Mouse (Mus musculus) C2C12 (cell line): Measurements from ENCODE around the gene Kif6. TPM values are rescaled to one million over a fixed set of nuclear protein-coding genes. Genes with fewer than 3 reads are reported as not detected.

Experiments
- H3K27me3 ChIP-seq: one replicate; pipeline ENCODE4 v1.6.1; 2011; ENCODE audit not compliant: control insufficient read depth, insufficient read depth, insufficient read length
- H3K36me3 ChIP-seq: one replicate; pipeline ENCODE4 v1.6.1; 2011; ENCODE audit not compliant: control insufficient read depth, insufficient read depth
- H3K4me3 ChIP-seq: one replicate; pipeline ENCODE4 v1.5.1; 2011; ENCODE audit warnings: mild to moderate bottlenecking, control low read depth; ENCODE audit not compliant: poor library complexity, insufficient read depth, severe bottlenecking
- H3K79me2 ChIP-seq: one replicate; pipeline ENCODE4 v1.6.1; 2011; ENCODE audit not compliant: control insufficient read depth, insufficient read depth
- H3K79me3 ChIP-seq: one replicate; pipeline ENCODE4 v1.6.1; 2011; ENCODE audit warnings: low read depth, control low read depth
- H3ac ChIP-seq: one replicate; pipeline ENCODE3; 2011; ENCODE audit warnings: low read depth; ENCODE audit not compliant: control insufficient read depth, insufficient read length
- CEBPB ChIP-seq: IDR thresholded peaks from one replicate; pipeline ENCODE4 v1.6.1; 2011; ENCODE audit warnings: low read depth, mild to moderate bottlenecking, control low read depth, moderate library complexity
- CTCF ChIP-seq: IDR thresholded peaks from one replicate; pipeline ENCODE4 v1.5.1; 2011; ENCODE audit not compliant: control insufficient read depth, insufficient read depth, insufficient read length
- FOSL1 ChIP-seq: IDR thresholded peaks from one replicate; pipeline ENCODE4 v1.8.0; 2011; ENCODE audit warnings: mild to moderate bottlenecking, low read length; ENCODE audit not compliant: poor library complexity, insufficient read depth, severe bottlenecking
- MAX ChIP-seq: IDR thresholded peaks from one replicate; pipeline ENCODE4 v1.6.1; 2011; ENCODE audit warnings: mild to moderate bottlenecking, control low read depth
- MYOD1 ChIP-seq: IDR thresholded peaks from one replicate; pipeline ENCODE4 v1.6.1; 2011; ENCODE audit warnings: low read depth; ENCODE audit not compliant: control insufficient read depth, insufficient read length
- MYOG ChIP-seq: IDR thresholded peaks from one replicate; pipeline ENCODE4 v1.6.1; 2011; ENCODE audit not compliant: control insufficient read depth, insufficient read length; ENCODE audit errors: extremely low read depth
- USF1 ChIP-seq: IDR thresholded peaks from one replicate; pipeline ENCODE4 v1.6.1; 2011; ENCODE audit warnings: low read depth, mild to moderate bottlenecking, control low read depth, moderate library complexity
- polyA plus RNA-seq: library from polyadenylated mRNA; unstranded; fragments of >200 nt; fragmentation: generic; extraction: Trizol; gene quantifications from one replicate; pipeline ENCODE4 v1.2.1, GENCODE M21; 2012; ENCODE audit warnings: missing spikeins

Kif6 gene
- polyA plus RNA-seq, 1 experiment = 0.27 TPM

DNA sequence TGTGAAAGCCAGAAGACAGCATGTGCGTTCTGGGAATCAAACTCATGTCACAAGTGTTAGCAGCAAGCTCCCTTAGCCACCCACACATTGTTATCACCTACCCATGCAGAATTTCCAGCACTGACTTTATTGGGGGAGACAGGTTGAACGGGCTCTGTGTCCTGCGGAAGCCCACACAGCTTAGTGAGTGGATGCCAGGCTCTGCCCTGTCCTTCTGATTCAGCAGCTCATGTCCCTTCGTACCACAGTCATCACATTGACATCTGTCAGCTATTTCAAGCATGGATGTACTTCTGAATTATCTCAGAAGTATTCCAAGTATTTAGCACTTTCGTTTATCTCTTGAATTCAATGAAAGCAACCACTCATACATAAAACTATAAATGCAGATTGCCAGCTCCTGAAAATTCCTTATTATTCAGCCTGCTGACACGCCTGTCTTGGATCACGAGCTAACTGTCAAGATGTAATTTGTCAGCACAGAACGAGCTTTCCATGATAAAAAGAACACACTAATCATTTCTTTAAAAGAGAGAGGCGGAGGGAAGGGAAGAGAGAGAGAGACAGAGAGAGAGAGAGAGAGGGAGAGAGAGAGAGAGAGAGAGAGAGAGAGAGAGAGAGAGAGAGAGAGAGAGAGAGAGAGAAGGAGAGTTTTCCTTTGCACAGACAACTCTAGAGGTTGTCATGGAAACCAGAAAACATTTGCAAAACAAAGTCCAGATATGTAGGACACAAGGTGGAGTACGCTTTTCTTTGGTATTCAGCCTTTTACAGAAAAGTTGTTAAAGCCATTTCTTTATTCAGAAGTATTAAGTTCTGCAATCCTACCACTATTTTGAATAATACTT is 75.9 kb downstream of the Kif6 start:
- no peak for TF ChIP-seq CEBPB
- no peak for TF ChIP-seq USF1
- no peak for TF ChIP-seq MYOD1
- no peak for TF ChIP-seq MAX
- no peak for TF ChIP-seq FOSL1
- no peak for TF ChIP-seq MYOG
- TF ChIP-seq CTCF = no peak
- Histone ChIP-seq H3K36me3 (no peaks in the 10 kb centered on the region), H3K79me3 (no peaks in the 10 kb centered on the region), H3K27me3 (no peaks in the 10 kb centered on the region), H3K4me3 (no peak overlapping the region), H3K79me2 (no peaks in the 10 kb centered on the region), H3ac (no peak overlapping the region)

DNA sequence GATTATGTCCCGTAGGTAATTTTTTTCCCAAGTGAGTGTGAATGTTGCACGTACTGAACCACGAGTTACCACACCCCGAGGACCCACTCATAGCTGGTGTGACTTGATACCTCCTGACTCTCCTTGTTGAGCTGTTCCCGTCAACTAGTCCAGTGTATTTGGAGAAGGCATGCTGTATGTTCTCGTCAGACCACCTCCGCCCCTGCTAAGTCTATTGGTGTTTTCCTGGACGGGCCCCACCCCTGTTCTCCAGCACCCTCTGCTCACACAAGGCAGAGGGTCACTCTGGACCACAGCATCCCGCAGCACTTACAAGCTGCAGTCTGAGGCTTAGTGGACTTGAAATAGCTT is 76.5 kb downstream of the Kif6 start:
- H3K79me3 ChIP-seq = no peaks in the 10 kb centered on the region
- TF ChIP-seq CTCF (no peak), FOSL1 (no peak), MAX (no peak), USF1 (no peak), MYOG (no peak), MYOD1 (no peak), CEBPB (no peak)
- no peaks in the 10 kb centered on the region for H3K36me3 ChIP-seq
- no peaks in the 10 kb centered on the region for H3K27me3 ChIP-seq
- H3K79me2 ChIP-seq = no peaks in the 10 kb centered on the region
- no peak overlapping the region for H3ac ChIP-seq
- no peak overlapping the region for H3K4me3 ChIP-seq

DNA sequence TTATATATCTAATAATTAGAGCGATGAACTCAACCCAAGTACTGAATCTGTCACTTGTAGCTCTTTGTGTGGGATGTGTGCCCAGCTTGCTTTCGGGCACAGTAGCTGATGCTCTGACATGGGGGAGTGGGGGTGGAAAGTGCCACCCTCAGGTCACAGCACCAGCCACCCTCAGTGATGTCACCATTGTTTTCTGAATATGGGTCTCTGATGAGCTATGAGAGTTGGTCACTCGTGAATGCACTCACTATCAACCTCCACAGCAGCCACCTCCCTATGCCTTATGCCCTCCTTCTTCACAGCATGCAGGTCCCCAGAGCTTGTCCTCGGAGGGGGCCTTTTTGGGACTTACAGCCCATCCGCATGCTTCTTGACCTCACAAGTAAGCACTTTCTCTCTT is 78.3 kb downstream of the Kif6 start:
- H3K79me2 ChIP-seq = no peaks in the 10 kb centered on the region
- TF ChIP-seq CEBPB (no peak), MYOD1 (no peak)
- H3K36me3 ChIP-seq = no peaks in the 10 kb centered on the region

DNA sequence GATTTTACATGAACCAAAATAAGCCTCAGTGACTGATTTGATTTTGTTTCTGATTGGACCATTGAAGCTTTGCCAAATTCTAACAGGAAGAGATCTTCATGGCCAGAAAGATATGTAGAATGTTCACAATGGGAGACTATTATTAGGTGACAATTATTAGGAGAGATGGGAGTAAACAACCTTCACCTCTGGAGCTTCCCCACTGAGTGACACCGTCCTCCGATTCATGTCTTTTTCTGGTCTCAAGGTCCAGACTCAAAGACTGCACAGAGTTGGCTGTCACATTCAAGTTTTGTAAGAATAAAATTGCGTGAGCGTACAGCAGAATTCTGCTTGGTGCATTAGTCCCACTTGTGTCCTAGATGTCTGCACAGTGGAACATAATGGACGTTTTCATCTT is 82.3 kb downstream of the Kif6 start:
- no peak for TF ChIP-seq CEBPB
- TF ChIP-seq FOSL1 = no peak
- no peak for TF ChIP-seq MYOD1
- no peak for TF ChIP-seq MAX
- no peak for TF ChIP-seq USF1
- no peak for TF ChIP-seq MYOG
- TF ChIP-seq CTCF = no peak
- H3K36me3 ChIP-seq = no peaks in the 10 kb centered on the region
- peaks cover 5% of the 10 kb centered on the region for H3K27me3 ChIP-seq
- no peak overlapping the region for H3ac ChIP-seq
- no peaks in the 10 kb centered on the region for H3K79me2 ChIP-seq
- no peak overlapping the region for H3K4me3 ChIP-seq
- H3K79me3 ChIP-seq = no peaks in the 10 kb centered on the region

More for the DNA sequence above, 78.3 kb downstream of the Kif6 start:
- Histone ChIP-seq H3K27me3 (peaks cover 5% of the 10 kb centered on the region), H3K79me3 (no peaks in the 10 kb centered on the region), H3ac (no peak overlapping the region), H3K4me3 (no peak overlapping the region)

DNA sequence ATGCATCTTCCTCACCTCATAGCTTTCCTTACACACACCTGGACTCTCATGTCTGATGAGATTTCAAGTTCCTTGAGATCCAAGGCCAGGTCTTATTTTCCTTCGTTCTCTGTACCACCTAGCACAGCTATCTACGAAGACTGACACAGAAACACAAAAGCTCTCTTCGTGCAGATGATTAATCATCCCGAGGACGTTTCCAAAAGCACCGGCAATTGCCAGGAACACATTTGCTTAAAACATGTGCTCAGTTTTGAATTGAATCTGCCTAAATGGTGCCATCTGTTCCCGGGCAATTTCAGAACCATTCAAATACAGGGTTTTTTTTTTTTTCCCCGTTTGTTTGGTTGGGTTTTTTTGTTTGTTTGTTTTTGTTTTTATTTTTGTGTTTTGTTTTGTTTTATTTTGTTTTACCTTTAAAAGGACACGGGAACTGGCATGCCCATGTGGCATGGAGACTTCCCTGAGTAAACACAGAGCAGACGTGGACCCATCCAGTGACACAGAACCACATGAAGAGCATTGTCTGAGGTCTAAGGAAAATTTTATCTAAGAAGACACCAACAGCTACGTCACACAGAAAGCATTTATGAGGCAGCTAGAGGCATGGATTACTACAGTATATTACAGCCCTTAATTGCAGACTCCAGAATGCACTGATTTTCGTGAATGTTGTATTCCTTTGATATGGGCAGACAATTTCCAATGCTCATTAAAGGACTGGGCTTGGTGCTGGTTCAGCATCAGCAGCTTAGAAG is 88.7 kb downstream of the Kif6 start:
- H3K36me3 ChIP-seq = no peaks in the 10 kb centered on the region
- H3K4me3 ChIP-seq = no peak overlapping the region
- TF ChIP-seq MAX (no peak), CEBPB (no peak), USF1 (no peak), FOSL1 (no peak), CTCF (no peak), MYOG (no peak), MYOD1 (no peak)
- H3K27me3 ChIP-seq = peaks cover 5% of the 10 kb centered on the region
- no peak overlapping the region for H3ac ChIP-seq
- no peaks in the 10 kb centered on the region for H3K79me2 ChIP-seq
- no peaks in the 10 kb centered on the region for H3K79me3 ChIP-seq

DNA sequence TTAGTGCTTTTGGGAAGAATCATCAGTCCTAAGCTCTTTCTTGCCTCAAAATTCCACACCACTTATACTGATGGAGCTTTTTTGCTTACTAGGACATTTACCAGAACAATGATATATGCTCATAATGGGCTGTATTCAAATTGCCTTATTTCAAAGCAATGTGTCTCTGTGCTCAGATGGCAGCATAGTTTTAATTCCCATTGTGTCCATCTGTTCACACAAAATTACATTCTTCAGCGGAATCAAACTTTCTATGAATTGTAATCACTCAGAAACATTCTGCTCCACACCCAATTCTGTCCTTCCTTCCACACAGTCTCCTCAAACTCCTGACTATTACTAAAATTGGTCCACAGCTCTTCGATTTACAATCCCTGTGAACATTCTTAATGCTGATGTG is 94.3 kb downstream of the Kif6 start:
- no peaks in the 10 kb centered on the region for H3K79me2 ChIP-seq
- TF ChIP-seq CTCF (no peak), CEBPB (no peak), MYOG (no peak), USF1 (no peak), MAX (no peak), MYOD1 (no peak), FOSL1 (no peak)
- H3K36me3 ChIP-seq = no peaks in the 10 kb centered on the region
- H3ac ChIP-seq = no peak overlapping the region
- H3K79me3 ChIP-seq = no peaks in the 10 kb centered on the region
- peaks cover 5% of the 10 kb centered on the region for H3K27me3 ChIP-seq
- no peak overlapping the region for H3K4me3 ChIP-seq
